Mouse (Mus musculus): ENCODE results near the gene Cenpp. TPM values are rescaled to one million over a fixed set of nuclear protein-coding genes. Genes with fewer than 3 reads are reported as not detected.
A peak's percentile ranks its signal among the peaks of the same experiment; 100 is the strongest.

Gene Cenpp
- polyA plus RNA-seq, 1 experiment from 2014 or later = 24.1 TPM

- H3K4me3 ChIP-seq (replicated peaks) = no peak overlapping the region
- H3K9ac ChIP-seq = no peak overlapping the region
- H3K4me2 ChIP-seq = no peak overlapping the region
- H3K27ac ChIP-seq = no peak overlapping the region
- no peak for ATAC-seq (ENCODE audit: insufficient read depth, low FRiP score, low read depth)
- H3K9me3 ChIP-seq = no peaks in the 10 kb centered on the region
- H3K4me1 ChIP-seq = no peaks in the 10 kb centered on the region
- H3K36me3 ChIP-seq = no peaks in the 10 kb centered on the region
- no peaks in the 10 kb centered on the region for H3K27me3 ChIP-seq (replicated peaks)
- WGBS = 70% methylated on average over 4 of the region's 4 CpGs
Measured at GRCm38 (mm10) chr13:49470806-49471205, 181.8 kb downstream of the Cenpp start.

- H3K36me3 ChIP-seq = no peaks in the 10 kb centered on the region
- H3K4me2 ChIP-seq = no peak overlapping the region
- no peaks in the 10 kb centered on the region for H3K27me3 ChIP-seq (replicated peaks)
- 79% methylated on average over 4 of the region's 4 CpGs for WGBS
- H3K9me3 ChIP-seq = no peaks in the 10 kb centered on the region
- H3K27ac ChIP-seq = no peak overlapping the region
- H3K4me3 ChIP-seq (replicated peaks) = no peak overlapping the region
- H3K4me1 ChIP-seq = no peaks in the 10 kb centered on the region
- no peak overlapping the region for H3K9ac ChIP-seq
- ATAC-seq (ENCODE audit: insufficient read depth, low FRiP score, low read depth) = no peak
Measured at GRCm38 (mm10) chr13:49470319-49470718, 182.3 kb downstream of the Cenpp start.

GRCm38 (mm10) chr13:49469002-49469401, 183.6 kb downstream of the Cenpp start:
- H3K4me2 ChIP-seq = no peak overlapping the region
- H3K27me3 ChIP-seq (replicated peaks) = no peaks in the 10 kb centered on the region
- WGBS = 81% methylated on average over 5 of the region's 5 CpGs
- H3K4me3 ChIP-seq (replicated peaks) = no peak overlapping the region
- no peak overlapping the region for H3K27ac ChIP-seq
- H3K4me1 ChIP-seq = no peaks in the 10 kb centered on the region
- no peak overlapping the region for H3K9ac ChIP-seq
- no peak for ATAC-seq (ENCODE audit: insufficient read depth, low FRiP score, low read depth)
- H3K9me3 ChIP-seq = no peaks in the 10 kb centered on the region
- H3K36me3 ChIP-seq = no peaks in the 10 kb centered on the region; the same call in 1 of the 2 replicates

- Histone ChIP-seq H3K4me3 (replicated peaks) (no peak overlapping the region), H3K9ac (no peak overlapping the region), H3K27me3 (replicated peaks) (no peaks in the 10 kb centered on the region), H3K27ac (no peak overlapping the region), H3K36me3 (no peaks in the 10 kb centered on the region; the same call in 1 of the 2 replicates), H3K4me1 (no peaks in the 10 kb centered on the region), H3K9me3 (no peaks in the 10 kb centered on the region), H3K4me2 (no peak overlapping the region)
- WGBS = 41% methylated on average over 2 of the region's 2 CpGs
- ATAC-seq (ENCODE audit: insufficient read depth, low FRiP score, low read depth) = no peak
Measured at GRCm38 (mm10) chr13:49467585-49467984, 185.0 kb downstream of the Cenpp start.

GRCm38 (mm10) chr13:49466393-49467075, 186.1 kb downstream of the Cenpp start:
- no peak for ATAC-seq (ENCODE audit: insufficient read depth, low FRiP score, low read depth)
- Histone ChIP-seq H3K4me2 (no peak overlapping the region), H3K4me1 (no peaks in the 10 kb centered on the region), H3K4me3 (replicated peaks) (no peak overlapping the region), H3K9ac (no peak overlapping the region), H3K36me3 (peaks cover 3% of the 10 kb centered on the region; the same call in 1 of the 2 replicates), H3K27me3 (replicated peaks) (no peaks in the 10 kb centered on the region), H3K9me3 (no peaks in the 10 kb centered on the region), H3K27ac (peak overlapping the region; percentile 44; the same call in 1 of the 2 replicates)
- WGBS = 73% methylated on average over 11 of the region's 11 CpGs

GRCm38 (mm10) chr13:49465875-49466274, 186.7 kb downstream of the Cenpp start:
- Histone ChIP-seq H3K4me3 (replicated peaks) (no peak overlapping the region), H3K36me3 (peaks cover 3% of the 10 kb centered on the region; the same call in 1 of the 2 replicates), H3K9me3 (no peaks in the 10 kb centered on the region), H3K27ac (0 out of 2 replicates have a peak overlapping the region, but pooled peaks have one; percentile 44), H3K4me1 (no peaks in the 10 kb centered on the region), H3K27me3 (replicated peaks) (no peaks in the 10 kb centered on the region), H3K9ac (no peak overlapping the region), H3K4me2 (no peak overlapping the region)
- no peak for ATAC-seq (ENCODE audit: insufficient read depth, low FRiP score, low read depth)
- 85% methylated on average over 4 of the region's 4 CpGs for WGBS

- Histone ChIP-seq H3K27me3 (replicated peaks) (no peaks in the 10 kb centered on the region), H3K4me2 (no peak overlapping the region), H3K4me3 (replicated peaks) (no peak overlapping the region), H3K9ac (no peak overlapping the region), H3K4me1 (no peaks in the 10 kb centered on the region), H3K27ac (no peak overlapping the region), H3K9me3 (no peaks in the 10 kb centered on the region), H3K36me3 (peaks cover 7% of the 10 kb centered on the region; the same call in 1 of the 2 replicates)
- WGBS = 93% methylated on average over 2 of the region's 2 CpGs
- no peak for ATAC-seq (ENCODE audit: insufficient read depth, low FRiP score, low read depth)
Measured at GRCm38 (mm10) chr13:49462921-49463320, 189.7 kb downstream of the Cenpp start.

GRCm38 (mm10) chr13:49461458-49462132, 191.0 kb downstream of the Cenpp start:
- H3K9ac ChIP-seq = no peak overlapping the region
- H3K4me2 ChIP-seq = no peak overlapping the region
- peaks cover 7% of the 10 kb centered on the region; the same call in 1 of the 2 replicates for H3K36me3 ChIP-seq
- H3K9me3 ChIP-seq = no peaks in the 10 kb centered on the region
- peak overlapping the region; percentile 68 for H3K27ac ChIP-seq
- no peaks in the 10 kb centered on the region for H3K27me3 ChIP-seq (replicated peaks)
- no peak overlapping the region for H3K4me3 ChIP-seq (replicated peaks)
- 84% methylated on average over 15 of the region's 15 CpGs for WGBS
- H3K4me1 ChIP-seq = no peaks in the 10 kb centered on the region
- ATAC-seq (ENCODE audit: insufficient read depth, low FRiP score, low read depth) = no peak

GRCm38 (mm10) chr13:49460692-49461414, 191.7 kb downstream of the Cenpp start:
- Histone ChIP-seq H3K27me3 (replicated peaks) (no peaks in the 10 kb centered on the region), H3K27ac (peak overlapping the region; percentile 68), H3K4me3 (replicated peaks) (no peak overlapping the region), H3K4me1 (no peaks in the 10 kb centered on the region), H3K9ac (no peak overlapping the region), H3K4me2 (no peak overlapping the region), H3K36me3 (peaks cover 7% of the 10 kb centered on the region; the same call in 1 of the 2 replicates), H3K9me3 (no peaks in the 10 kb centered on the region)
- no peak for ATAC-seq (ENCODE audit: insufficient read depth, low FRiP score, low read depth)
- WGBS = 57% methylated on average over 5 of the region's 5 CpGs

GRCm38 (mm10) chr13:49460276-49460675, 192.3 kb downstream of the Cenpp start:
- 78% methylated on average over 4 of the region's 4 CpGs for WGBS
- Histone ChIP-seq H3K36me3 (peaks cover 7% of the 10 kb centered on the region; the same call in 1 of the 2 replicates), H3K4me1 (no peaks in the 10 kb centered on the region), H3K9ac (no peak overlapping the region), H3K4me2 (no peak overlapping the region), H3K4me3 (replicated peaks) (no peak overlapping the region), H3K9me3 (no peaks in the 10 kb centered on the region), H3K27ac (peak overlapping the region; percentile 68), H3K27me3 (replicated peaks) (no peaks in the 10 kb centered on the region)
- ATAC-seq (ENCODE audit: insufficient read depth, low FRiP score, low read depth) = no peak

- H3K4me1 ChIP-seq = no peaks in the 10 kb centered on the region
- H3K4me3 ChIP-seq (replicated peaks) = no peak overlapping the region
- H3K9ac ChIP-seq = no peak overlapping the region
- peaks cover 32% of the 10 kb centered on the region for H3K36me3 ChIP-seq
- no peak overlapping the region for H3K4me2 ChIP-seq
- peak; percentile 58; the same call in 1 of the 2 replicates for ATAC-seq (ENCODE audit: insufficient read depth, low FRiP score, low read depth)
- no peaks in the 10 kb centered on the region for H3K27me3 ChIP-seq (replicated peaks)
- H3K9me3 ChIP-seq = no peaks in the 10 kb centered on the region
- WGBS = 32% methylated on average over 5 of the region's 5 CpGs
- peak overlapping the region; percentile 44 for H3K27ac ChIP-seq
Measured at GRCm38 (mm10) chr13:49449318-49449749, 203.3 kb downstream of the Cenpp start.

- no peak overlapping the region for H3K4me2 ChIP-seq
- no peak overlapping the region for H3K27ac ChIP-seq
- no peaks in the 10 kb centered on the region for H3K27me3 ChIP-seq (replicated peaks)
- H3K36me3 ChIP-seq = peaks cover 30% of the 10 kb centered on the region
- no peak for ATAC-seq (ENCODE audit: insufficient read depth, low FRiP score, low read depth)
- no peaks in the 10 kb centered on the region for H3K9me3 ChIP-seq
- H3K4me3 ChIP-seq (replicated peaks) = no peak overlapping the region
- WGBS = 94% methylated on average over 6 of the region's 6 CpGs
- H3K9ac ChIP-seq = no peak overlapping the region
- H3K4me1 ChIP-seq = no peaks in the 10 kb centered on the region
Measured at GRCm38 (mm10) chr13:49444451-49444850, 208.1 kb downstream of the Cenpp start.

Data from stomach, embryonic 15.5 days (tissue).